Mouse (Mus musculus): ENCODE results near the gene Dido1. TPM values are rescaled to one million over a fixed set of nuclear protein-coding genes. Genes with fewer than 3 reads are reported as not detected.

The Dido1 gene
- polyA plus RNA-seq, 1 experiment from 2014 or later, result 8.7 TPM

- Histone ChIP-seq H3K4me2 (ENCODE audit: low read depth, low read length) (no peak overlapping the region), H3K4me3 (ENCODE audit: low read depth, low read length) (no peak overlapping the region), H3K4me1 (ENCODE audit: insufficient read depth) (peaks cover 3% of the 10 kb centered on the region; the same call in 1 of the 2 replicates), H3K27ac (ENCODE audit: low read depth) (no peak overlapping the region), H3K27me3 (ENCODE audit: insufficient read depth, low read length) (no peaks in the 10 kb centered on the region), H3K9ac (replicated peaks) (no peak overlapping the region), H3K36me3 (replicated peaks; ENCODE audit: insufficient read depth, low read length) (peaks cover 59% of the 10 kb centered on the region), H3K9me3 (ENCODE audit: low read length) (no peaks in the 10 kb centered on the region)
- no peak for TF ChIP-seq EP300 (IDR thresholded peaks at IDR 0.05; ENCODE audit: low read depth)
- no peak for TF ChIP-seq CTCF (IDR thresholded peaks at IDR 0.05; ENCODE audit: low read depth)
- DNase-seq (no peak), ATAC-seq (no peak)
- WGBS (ENCODE audit: insufficient replicate concordance), result 55% methylated on average over 2 of the region's 2 CpGs
Measured at GRCm38 (mm10) chr2:180681225-180681624, 28.6 kb downstream of the Dido1 start.

DNA sequence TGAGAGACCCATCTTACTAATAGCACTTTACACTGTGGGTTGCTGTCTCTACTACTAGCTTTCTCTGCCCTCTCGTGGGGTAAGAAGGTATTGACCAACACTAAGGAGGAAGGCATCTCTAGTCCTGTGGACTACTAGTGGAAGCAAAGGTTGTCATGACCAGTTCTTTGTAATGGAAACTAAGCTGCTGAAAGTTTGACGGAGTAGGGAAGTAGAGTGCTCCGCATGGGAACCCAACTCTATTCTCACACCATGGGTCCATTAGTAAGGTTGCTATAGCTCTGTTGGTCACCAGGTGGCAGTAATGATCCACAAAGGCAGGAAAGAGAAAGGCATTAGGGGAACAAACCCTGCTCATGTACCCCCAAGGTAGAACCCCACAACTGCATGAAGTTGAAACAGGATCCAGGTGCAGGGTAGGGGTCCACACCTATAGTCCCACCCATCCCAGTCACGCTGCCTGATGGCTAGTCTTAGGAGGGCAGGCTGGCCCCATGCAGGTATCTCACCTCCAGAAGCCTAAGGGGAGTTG is 31.1 kb downstream of the Dido1 start:
- ATAC-seq, result peak; percentile 58

GRCm38 (mm10) chr2:180676706-180677105 is 33.1 kb downstream of the Dido1 start:
- DNase-seq (no peak), ATAC-seq (peak; percentile 60)
- 57% methylated on average over 2 of the region's 2 CpGs for WGBS (ENCODE audit: insufficient replicate concordance)
- Histone ChIP-seq H3K9ac (replicated peaks) (no peak overlapping the region), H3K36me3 (replicated peaks; ENCODE audit: insufficient read depth, low read length) (peaks cover 53% of the 10 kb centered on the region), H3K27me3 (ENCODE audit: insufficient read depth, low read length) (no peaks in the 10 kb centered on the region), H3K9me3 (ENCODE audit: low read length) (no peaks in the 10 kb centered on the region), H3K4me2 (ENCODE audit: low read depth, low read length) (no peak overlapping the region), H3K4me1 (ENCODE audit: insufficient read depth) (peaks cover 3% of the 10 kb centered on the region; the same call in 1 of the 2 replicates), H3K4me3 (ENCODE audit: low read depth, low read length) (no peak overlapping the region), H3K27ac (ENCODE audit: low read depth) (no peak overlapping the region)
- TF ChIP-seq EP300 (IDR thresholded peaks at IDR 0.05; ENCODE audit: low read depth) (no peak), CTCF (IDR thresholded peaks at IDR 0.05; ENCODE audit: low read depth) (no peak)

More for the DNA sequence above, 31.1 kb downstream of the Dido1 start:
- peak; percentile 75 for DNase-seq
- WGBS (ENCODE audit: insufficient replicate concordance), result 17% methylated on average over 4 of the region's 4 CpGs
- H3K9me3 ChIP-seq (ENCODE audit: low read length), result no peaks in the 10 kb centered on the region
- H3K4me3 ChIP-seq (ENCODE audit: low read depth, low read length), result no peak overlapping the region
- H3K9ac ChIP-seq (replicated peaks), result no peak overlapping the region
- peak overlapping the region; percentile 13; the same call in 1 of the 2 replicates for H3K27ac ChIP-seq (ENCODE audit: low read depth)
- peaks cover 54% of the 10 kb centered on the region for H3K36me3 ChIP-seq (replicated peaks; ENCODE audit: insufficient read depth, low read length)
- TF ChIP-seq CTCF (IDR thresholded peaks at IDR 0.05; ENCODE audit: low read depth) (peak; percentile 92), EP300 (IDR thresholded peaks at IDR 0.05; ENCODE audit: low read depth) (no peak)
- H3K4me2 ChIP-seq (ENCODE audit: low read depth, low read length), result no peak overlapping the region
- H3K27me3 ChIP-seq (ENCODE audit: insufficient read depth, low read length), result no peaks in the 10 kb centered on the region
- peaks cover 3% of the 10 kb centered on the region; the same call in 1 of the 2 replicates for H3K4me1 ChIP-seq (ENCODE audit: insufficient read depth)

DNA sequence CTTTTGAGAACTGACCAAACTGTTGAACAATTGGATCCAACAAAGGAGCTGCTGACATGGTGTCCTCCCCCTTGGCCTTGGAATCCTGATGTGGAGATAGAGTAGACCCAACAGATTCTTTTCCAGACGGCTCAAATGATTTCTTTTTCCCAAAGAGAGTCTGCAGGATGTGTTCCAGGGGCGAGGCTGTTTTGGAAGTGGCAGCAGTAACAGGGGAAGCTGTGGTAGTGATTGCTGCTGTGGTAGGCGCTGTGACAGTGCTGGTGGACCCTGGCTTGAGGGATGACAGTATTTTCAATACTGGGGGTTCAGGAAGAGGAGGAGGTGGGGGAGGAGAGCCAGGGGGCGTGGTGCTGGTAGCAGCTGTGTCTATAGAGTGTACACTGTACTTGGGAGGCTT is 47.8 kb downstream of the Dido1 start:
- Histone ChIP-seq H3K9ac (replicated peaks) (no peak overlapping the region), H3K4me2 (ENCODE audit: low read depth, low read length) (no peak overlapping the region), H3K27me3 (ENCODE audit: insufficient read depth, low read length) (no peaks in the 10 kb centered on the region), H3K36me3 (replicated peaks; ENCODE audit: insufficient read depth, low read length) (peaks cover 39% of the 10 kb centered on the region), H3K4me3 (ENCODE audit: low read depth, low read length) (no peak overlapping the region), H3K27ac (ENCODE audit: low read depth) (no peak overlapping the region), H3K9me3 (ENCODE audit: low read length) (no peaks in the 10 kb centered on the region), H3K4me1 (ENCODE audit: insufficient read depth) (no peaks in the 10 kb centered on the region)
- ATAC-seq, result no peak
- DNase-seq, result no peak
- TF ChIP-seq EP300 (IDR thresholded peaks at IDR 0.05; ENCODE audit: low read depth) (no peak), CTCF (IDR thresholded peaks at IDR 0.05; ENCODE audit: low read depth) (no peak)
- 83% methylated on average over 4 of the region's 4 CpGs for WGBS (ENCODE audit: insufficient replicate concordance)

- no peak overlapping the region for H3K27ac ChIP-seq (ENCODE audit: low read depth)
- H3K4me1 ChIP-seq (ENCODE audit: insufficient read depth), result no peaks in the 10 kb centered on the region
- no peak for TF ChIP-seq CTCF (IDR thresholded peaks at IDR 0.05; ENCODE audit: low read depth)
- TF ChIP-seq EP300 (IDR thresholded peaks at IDR 0.05; ENCODE audit: low read depth), result no peak
- DNase-seq (no peak), ATAC-seq (no peak)
- no peak overlapping the region for H3K4me2 ChIP-seq (ENCODE audit: low read depth, low read length)
- WGBS (ENCODE audit: insufficient replicate concordance), result 90% methylated on average over 5 of the region's 5 CpGs
- no peak overlapping the region for H3K4me3 ChIP-seq (ENCODE audit: low read depth, low read length)
- H3K36me3 ChIP-seq (replicated peaks; ENCODE audit: insufficient read depth, low read length), result peaks cover 26% of the 10 kb centered on the region
- H3K9ac ChIP-seq (replicated peaks), result no peak overlapping the region
- H3K9me3 ChIP-seq (ENCODE audit: low read length), result no peaks in the 10 kb centered on the region
- H3K27me3 ChIP-seq (ENCODE audit: insufficient read depth, low read length), result no peaks in the 10 kb centered on the region
Measured at GRCm38 (mm10) chr2:180660521-180660920, 49.3 kb downstream of the Dido1 start.

DNA sequence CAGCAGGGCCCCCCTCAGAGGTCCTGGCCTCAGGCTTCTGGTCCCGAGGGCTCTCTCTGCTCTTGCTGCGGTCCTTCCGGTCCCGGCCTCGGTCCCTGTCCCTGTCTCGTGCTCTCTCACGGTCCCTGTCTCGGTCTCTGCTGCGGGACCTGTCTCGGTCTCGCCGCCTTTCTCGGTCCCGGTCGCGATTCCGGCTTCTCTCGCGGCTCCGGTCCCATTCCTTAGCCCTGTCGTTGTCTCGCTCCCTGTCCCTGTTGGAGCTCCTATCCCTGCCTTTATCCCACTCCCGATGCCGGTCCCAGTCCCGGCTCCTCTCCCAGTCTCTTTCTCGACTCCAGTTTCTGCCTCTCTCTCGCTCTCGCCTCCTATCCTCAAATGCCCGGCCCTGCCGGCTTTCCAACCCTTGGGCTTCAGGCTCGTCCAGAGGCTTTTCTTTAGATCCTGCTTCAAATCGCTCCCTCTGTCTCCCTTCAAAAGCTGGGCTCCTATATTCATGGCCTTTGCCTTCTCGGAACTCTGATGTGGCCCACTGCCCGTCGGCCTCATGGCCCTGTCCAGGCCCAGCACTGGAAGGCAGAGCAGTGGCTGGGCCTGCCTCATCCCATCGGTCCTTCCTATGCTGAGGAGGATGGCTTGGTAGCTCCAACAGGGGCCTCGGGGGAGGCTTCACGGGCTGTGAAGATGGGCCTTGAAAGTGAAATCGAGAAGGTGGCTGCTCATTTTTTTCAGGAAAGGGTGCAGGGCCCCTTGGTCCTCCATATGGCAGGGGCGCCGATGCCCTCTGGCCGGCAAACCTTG is 50.2 kb downstream of the Dido1 start:
- WGBS (ENCODE audit: insufficient replicate concordance), result 50% methylated on average over 42 of the region's 42 CpGs
- no peak overlapping the region for H3K9ac ChIP-seq (replicated peaks)
- H3K27me3 ChIP-seq (ENCODE audit: insufficient read depth, low read length), result no peaks in the 10 kb centered on the region
- H3K9me3 ChIP-seq (ENCODE audit: low read length), result no peaks in the 10 kb centered on the region
- peak overlapping the region; percentile 36; the same call in 1 of the 2 replicates for H3K4me2 ChIP-seq (ENCODE audit: low read depth, low read length)
- peaks cover 20% of the 10 kb centered on the region for H3K36me3 ChIP-seq (replicated peaks; ENCODE audit: insufficient read depth, low read length)
- TF ChIP-seq EP300 (IDR thresholded peaks at IDR 0.05; ENCODE audit: low read depth), result no peak
- no peak for TF ChIP-seq CTCF (IDR thresholded peaks at IDR 0.05; ENCODE audit: low read depth)
- no peak for ATAC-seq
- H3K4me1 ChIP-seq (ENCODE audit: insufficient read depth), result no peaks in the 10 kb centered on the region
- no peak for DNase-seq
- H3K27ac ChIP-seq (ENCODE audit: low read depth), result no peak overlapping the region
- H3K4me3 ChIP-seq (ENCODE audit: low read depth, low read length), result no peak overlapping the region
